8 mouse cellular contexts compared by ENCODE assay signal in the genomic region with DNA sequence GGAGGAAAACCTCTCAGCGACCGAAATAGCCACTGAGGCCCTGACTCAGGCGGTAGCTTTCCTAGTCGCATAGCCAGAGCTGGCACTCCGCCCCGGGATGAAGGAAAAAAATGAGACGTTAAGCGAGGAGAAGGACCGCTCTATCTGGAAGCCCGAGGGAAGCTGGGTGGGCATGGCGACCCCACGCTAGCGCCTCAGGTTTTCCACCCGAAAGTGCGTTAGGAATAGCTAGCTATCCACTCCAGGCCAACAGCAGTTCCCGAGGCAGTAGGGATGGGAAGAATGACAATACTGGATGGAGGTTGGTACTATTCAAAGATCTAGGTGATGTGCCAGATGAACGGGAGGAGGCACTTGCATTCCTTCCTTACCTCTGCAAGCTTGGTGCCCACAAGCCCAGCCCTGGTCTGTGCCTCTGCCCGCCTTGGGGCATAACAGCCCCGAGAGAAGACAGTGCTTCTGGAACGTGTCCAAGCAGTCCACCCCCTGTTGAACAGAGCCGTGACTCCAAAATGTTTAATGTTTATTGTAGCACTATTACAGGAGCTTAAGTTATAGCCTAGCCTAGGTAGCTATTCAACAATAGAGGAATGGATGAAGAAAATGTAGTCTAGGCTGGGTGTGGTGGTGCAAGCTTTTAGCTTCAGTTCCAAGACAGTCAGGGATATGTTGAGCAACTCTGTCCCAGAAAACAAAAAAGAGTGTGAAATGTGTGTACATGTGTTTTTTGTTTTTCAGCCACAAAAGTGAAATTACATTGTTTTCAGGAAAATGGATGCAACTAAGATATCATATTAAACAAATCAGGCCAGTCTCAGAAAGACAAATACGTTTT. TPM values are rescaled to one million over a fixed set of nuclear protein-coding genes. Genes with fewer than 3 reads are reported as not detected.
DNase-seq lines count a peak whose midpoint lies in the region; ATAC-seq and TF ChIP-seq lines count a peak whose summit lies in the region.

No protein-coding gene starts in this region.

- ATAC-seq in neural tube, embryonic 11.5 days (ENCODE audit: insufficient read depth, low FRiP score, low TSS enrichment), result peak; percentile 24; the same call in 1 of the 2 replicates
- peak; percentile 40; the same call in 1 of the 2 replicates for ATAC-seq in forebrain, embryonic 11.5 days (replicated peaks; ENCODE audit: low FRiP score)
- ATAC-seq in kidney, postnatal 0 days (replicated peaks; ENCODE audit: low FRiP score, low read depth), result 0 out of 2 replicates have a peak, but pooled peaks have one; percentile 31
- peak; percentile 49 for ATAC-seq in midbrain, embryonic 14.5 days (ENCODE audit: low FRiP score, low TSS enrichment)

- peak overlapping the region; percentile 96 for H3K9ac ChIP-seq in neural tube, embryonic 11.5 days (ENCODE audit: low read length)
- H3K9ac ChIP-seq in forebrain, embryonic 11.5 days (ENCODE audit: low read length), result peak overlapping the region; percentile 96
- peak overlapping the region; percentile 80 for H3K9ac ChIP-seq in kidney, postnatal 0 days (ENCODE audit: low read depth, low read length)
- peak overlapping the region; percentile 98 for H3K9ac ChIP-seq in midbrain, embryonic 14.5 days (replicated peaks; ENCODE audit: low read length)

- no peaks in the 10 kb centered on the region for H3K36me3 ChIP-seq in neural tube, embryonic 11.5 days (ENCODE audit: control insufficient read depth, insufficient read depth, low read length)
- H3K36me3 ChIP-seq in forebrain, embryonic 11.5 days (ENCODE audit: control insufficient read depth, insufficient read depth, low read length), result no peaks in the 10 kb centered on the region; the same call in 1 of the 2 replicates
- 0 out of 2 replicates have a peak, but pooled peaks cover 10% of the 10 kb centered on the region for H3K36me3 ChIP-seq in kidney, postnatal 0 days (ENCODE audit: insufficient read depth, low read length)
- H3K36me3 ChIP-seq in midbrain, embryonic 14.5 days (ENCODE audit: control insufficient read depth, insufficient read depth, low read length), result peaks cover 21% of the 10 kb centered on the region

- peaks cover 18% of the 10 kb centered on the region for H3K4me1 ChIP-seq in neural tube, embryonic 11.5 days (ENCODE audit: control insufficient read depth, insufficient read depth, low read length)
- peaks cover 3% of the 10 kb centered on the region; the same call in 1 of the 2 replicates for H3K4me1 ChIP-seq in forebrain, embryonic 11.5 days (replicated peaks; ENCODE audit: control insufficient read depth, insufficient read depth, low read length)
- peaks cover 12% of the 10 kb centered on the region; the same call in 1 of the 2 replicates for H3K4me1 ChIP-seq in kidney, postnatal 0 days (replicated peaks; ENCODE audit: insufficient read depth, low read length)
- H3K4me1 ChIP-seq in midbrain, embryonic 14.5 days (ENCODE audit: control insufficient read depth, insufficient read depth, low read length), result peaks cover 35% of the 10 kb centered on the region

- no peak for DNase-seq in neural tube, embryonic 11.5 days (ENCODE audit: low spot score)
- no peak for DNase-seq in neural tube, embryonic 10.5 days (ENCODE audit: extremely low spot score, low spot score)
- peak; percentile 58 for DNase-seq in brain, adult 2 months (ENCODE audit: low read depth, low spot score)
- DNase-seq in forebrain, embryonic 11.5 days (ENCODE audit: low spot score), result no peak
- no peak for DNase-seq in kidney, postnatal 0 days (ENCODE audit: low spot score)
- peak; percentile 62 for DNase-seq in midbrain, embryonic 14.5 days
- no peak for DNase-seq in embryo, embryonic 9.5 days (ENCODE audit: extremely low spot score)
- DNase-seq in gastrocnemius, adult 8-10 months (ENCODE audit: low spot score in 2 of 2), result no peak

- H3K27me3 ChIP-seq in neural tube, embryonic 11.5 days (ENCODE audit: control insufficient read depth, insufficient read depth, low read length), result no peaks in the 10 kb centered on the region
- no peaks in the 10 kb centered on the region for H3K27me3 ChIP-seq in forebrain, embryonic 11.5 days (ENCODE audit: control insufficient read depth, insufficient read depth, low read length)
- no peaks in the 10 kb centered on the region for H3K27me3 ChIP-seq in kidney, postnatal 0 days (ENCODE audit: insufficient read depth, low read length)
- no peaks in the 10 kb centered on the region for H3K27me3 ChIP-seq in midbrain, embryonic 14.5 days (ENCODE audit: control insufficient read depth, insufficient read depth, low read length)

- WGBS in neural tube, embryonic 11.5 days, result 5% methylated on average over 22 of the region's 22 CpGs
- 7% methylated on average over 22 of the region's 22 CpGs for WGBS in forebrain, embryonic 11.5 days
- 4% methylated on average over 22 of the region's 22 CpGs for WGBS in kidney, postnatal 0 days
- WGBS in midbrain, embryonic 14.5 days, result 4% methylated on average over 22 of the region's 22 CpGs

- H3K4me3 ChIP-seq in neural tube, embryonic 11.5 days (ENCODE audit: low read depth, low read length), result peak overlapping the region; percentile 85
- peak overlapping the region; percentile 78 for H3K4me3 ChIP-seq in forebrain, embryonic 11.5 days (ENCODE audit: low read depth, low read length)
- H3K4me3 ChIP-seq in kidney, postnatal 0 days (replicated peaks; ENCODE audit: low read depth, low read length), result peak overlapping the region; percentile 79
- H3K4me3 ChIP-seq in midbrain, embryonic 14.5 days (replicated peaks; ENCODE audit: low read depth, low read length), result peak overlapping the region; percentile 91

- peak overlapping the region; percentile 79 for H3K4me2 ChIP-seq in neural tube, embryonic 11.5 days (ENCODE audit: low read depth)
- peak overlapping the region; percentile 77 for H3K4me2 ChIP-seq in forebrain, embryonic 11.5 days (ENCODE audit: low read depth, low read length, severe bottlenecking)
- H3K4me2 ChIP-seq in kidney, postnatal 0 days (ENCODE audit: low read length), result peak overlapping the region; percentile 86
- H3K4me2 ChIP-seq in midbrain, embryonic 14.5 days (ENCODE audit: low read length), result peak overlapping the region; percentile 81

- H3K27ac ChIP-seq in neural tube, embryonic 11.5 days (ENCODE audit: low read depth, low read length), result peak overlapping the region; percentile 92
- H3K27ac ChIP-seq in forebrain, embryonic 11.5 days (ENCODE audit: low read depth, low read length), result peak overlapping the region; percentile 92
- peak overlapping the region; percentile 95 for H3K27ac ChIP-seq in kidney, postnatal 0 days
- H3K27ac ChIP-seq in midbrain, embryonic 14.5 days (replicated peaks; ENCODE audit: low read depth, low read length), result peak overlapping the region; percentile 98

- no peak for TF ChIP-seq CTCF in kidney, postnatal 0 days (IDR thresholded peaks at IDR 0.05; ENCODE audit: low read depth)

- H3K9me3 ChIP-seq in neural tube, embryonic 11.5 days (ENCODE audit: control insufficient read depth, low read length), result no peaks in the 10 kb centered on the region
- H3K9me3 ChIP-seq in forebrain, embryonic 11.5 days (ENCODE audit: control insufficient read depth, low read length), result no peaks in the 10 kb centered on the region
- H3K9me3 ChIP-seq in kidney, postnatal 0 days (replicated peaks; ENCODE audit: low read length), result no peaks in the 10 kb centered on the region
- H3K9me3 ChIP-seq in midbrain, embryonic 14.5 days (ENCODE audit: control insufficient read depth, low read length), result no peaks in the 10 kb centered on the region

RNA-seq across cellular contexts. Expression of a gene that starts 0.5 kb away (rescaled TPM):
- polyA plus RNA-seq in neural tube, embryonic 11.5 days (2014; fragmentation: Nextera tagmentation; extraction: Ambion mirVana), result 288 and 294 TPM in 2 replicates
- 295 TPM in 2 replicates for polyA plus RNA-seq in forebrain, embryonic 11.5 days (2014; fragmentation: Nextera tagmentation; extraction: Ambion mirVana)
- polyA plus RNA-seq in kidney, postnatal 0 days (2015; fragmentation: Nextera tagmentation; extraction: Ambion mirVana), result 149 and 168 TPM in 2 replicates
- 277 and 283 TPM in 2 replicates for polyA plus RNA-seq in midbrain, embryonic 14.5 days (2014; fragmentation: Nextera tagmentation; extraction: Ambion mirVana)
- 10 to 100 TPM; 11.0 to 16.7 (median 11.5) TPM for total RNA-seq in gastrocnemius, adult 8-10 months (2022)

RNA-seq across cellular contexts. Expression of a gene that starts 11.0 kb away (rescaled TPM):
- 9.9 and 11.7 TPM in 2 replicates for polyA plus RNA-seq in neural tube, embryonic 11.5 days (2014; fragmentation: Nextera tagmentation; extraction: Ambion mirVana)
- polyA plus RNA-seq in forebrain, embryonic 11.5 days (2014; fragmentation: Nextera tagmentation; extraction: Ambion mirVana), result 6.6 and 7.4 TPM in 2 replicates
- 520 and 541 TPM in 2 replicates for polyA plus RNA-seq in kidney, postnatal 0 days (2015; fragmentation: Nextera tagmentation; extraction: Ambion mirVana)
- 44.2 and 76.8 TPM in 2 replicates for polyA plus RNA-seq in midbrain, embryonic 14.5 days (2014; fragmentation: Nextera tagmentation; extraction: Ambion mirVana)
- 1,000 to 10,000 TPM; 1,130 to 1,571 (median 1,273) TPM for total RNA-seq in gastrocnemius, adult 8-10 months (2022)

RNA-seq across cellular contexts. Expression of a gene that starts 14.4 kb away (rescaled TPM):
- polyA plus RNA-seq in neural tube, embryonic 11.5 days (2014; fragmentation: Nextera tagmentation; extraction: Ambion mirVana), result 41.2 and 46.1 TPM in 2 replicates
- 25.1 and 30.0 TPM in 2 replicates for polyA plus RNA-seq in forebrain, embryonic 11.5 days (2014; fragmentation: Nextera tagmentation; extraction: Ambion mirVana)
- polyA plus RNA-seq in kidney, postnatal 0 days (2015; fragmentation: Nextera tagmentation; extraction: Ambion mirVana), result 39.4 and 43.2 TPM in 2 replicates
- polyA plus RNA-seq in midbrain, embryonic 14.5 days (2014; fragmentation: Nextera tagmentation; extraction: Ambion mirVana), result 13.3 and 16.5 TPM in 2 replicates
- total RNA-seq in gastrocnemius, adult 8-10 months (2022), result 1 to 10 TPM in 3 of 4 experiments, under 1 TPM in 1; 0.77 to 2.3 (median 1.4) TPM

RNA-seq across cellular contexts. Expression of a gene that starts 18.5 kb away (rescaled TPM):
- 0.97 and 1.9 TPM in 2 replicates for polyA plus RNA-seq in neural tube, embryonic 11.5 days (2014; fragmentation: Nextera tagmentation; extraction: Ambion mirVana)
- 0.39 and 0.52 TPM in 2 replicates for polyA plus RNA-seq in forebrain, embryonic 11.5 days (2014; fragmentation: Nextera tagmentation; extraction: Ambion mirVana)
- polyA plus RNA-seq in kidney, postnatal 0 days (2015; fragmentation: Nextera tagmentation; extraction: Ambion mirVana), result 0.32 and 0.39 TPM in 2 replicates
- 0.22 and 0.53 TPM in 2 replicates for polyA plus RNA-seq in midbrain, embryonic 14.5 days (2014; fragmentation: Nextera tagmentation; extraction: Ambion mirVana)
- total RNA-seq in gastrocnemius, adult 8-10 months (2022), result not detected

RNA-seq across cellular contexts. Expression of a gene that starts 20.9 kb away (rescaled TPM):
- 0.53 TPM in 1 of 2 replicates, not detected in the other for polyA plus RNA-seq in neural tube, embryonic 11.5 days (2014; fragmentation: Nextera tagmentation; extraction: Ambion mirVana)
- polyA plus RNA-seq in forebrain, embryonic 11.5 days (2014; fragmentation: Nextera tagmentation; extraction: Ambion mirVana), result 0.76 and 0.79 TPM in 2 replicates
- 0.78 and 0.97 TPM in 2 replicates for polyA plus RNA-seq in kidney, postnatal 0 days (2015; fragmentation: Nextera tagmentation; extraction: Ambion mirVana)
- polyA plus RNA-seq in midbrain, embryonic 14.5 days (2014; fragmentation: Nextera tagmentation; extraction: Ambion mirVana), result not detected in 2 replicates
- not detected for total RNA-seq in gastrocnemius, adult 8-10 months (2022)

Comparison
In these comparisons a context has a peak if more than half of its experiments do, and no peak if none do; other contexts are left out.
1. DNase-seq: peak in brain, adult 2 months (single experiment) and midbrain, embryonic 14.5 days (single experiment); none in neural tube, embryonic 11.5 days (single experiment), neural tube, embryonic 10.5 days (single experiment), forebrain, embryonic 11.5 days (single experiment), kidney, postnatal 0 days (single experiment), embryo, embryonic 9.5 days (single experiment) and gastrocnemius, adult 8-10 months (0 of 2).
2. Peak in every context shown above with its lines, with median percentiles within 50 percentile points of each other: ATAC-seq, H3K27ac ChIP-seq, H3K4me2 ChIP-seq, H3K4me3 ChIP-seq and H3K9ac ChIP-seq.